Mouse (Mus musculus) embryonic fibroblast, embryonic 13.5 days (primary cell): ENCODE measurements at regions not wholly inside any gene's neighbourhood (a gene's known extent, or its start where the extent isn't known, plus 50 kb on each side); places are given as distances from the start of the nearest gene placed in this dataset.

Experiments used
- CTCF ChIP-seq: IDR thresholded peaks from 2 replicates; pipeline ENCODE4 v1.5.1; 2011; ENCODE audit warnings: mild to moderate bottlenecking, control low read depth, low read length, moderate library complexity, borderline replicate concordance; ENCODE audit not compliant: insufficient read depth
- POLR2A ChIP-seq: IDR thresholded peaks from 2 replicates; pipeline ENCODE4 v1.6.1; 2011; ENCODE audit warnings: low read depth, mild to moderate bottlenecking, control low read depth, low read length, moderate library complexity

DNA sequence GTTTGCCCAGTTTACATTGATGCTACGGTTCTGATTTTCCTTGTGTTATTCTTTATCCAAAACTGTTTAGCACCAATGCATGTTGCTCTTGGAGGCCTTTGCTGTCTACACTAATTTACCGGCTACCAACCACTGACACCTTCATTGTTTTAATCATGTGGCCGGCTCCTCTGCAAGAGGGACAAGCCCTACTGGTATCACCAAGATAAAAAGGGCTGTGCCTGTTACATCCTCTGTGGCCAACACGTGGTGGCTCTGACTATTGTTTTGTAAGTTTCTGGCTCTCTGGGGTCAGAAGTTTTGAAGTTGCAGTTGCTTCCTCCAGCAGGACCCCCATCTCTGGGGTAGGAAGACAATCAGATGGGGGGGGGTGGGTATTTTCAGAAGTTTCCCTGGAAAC lies 214.3 kb downstream of the Gm5426 start:
- TF ChIP-seq CTCF (no peak), POLR2A (no peak)
